Mouse (Mus musculus) ES-Bruce4 (cell line): ENCODE data around the gene Tmem258.

Source experiments
- CTCF ChIP-seq: IDR thresholded peaks from one replicate; pipeline ENCODE4 v1.8.1; 2011; ENCODE audit warnings: low read depth, low read length
- POLR2A ChIP-seq: IDR thresholded peaks from one replicate; pipeline ENCODE4 v1.8.1; 2011; ENCODE audit warnings: low read length; ENCODE audit not compliant: insufficient read depth

- TF ChIP-seq POLR2A, result no peak
- TF ChIP-seq CTCF, result no peak
Observed at GRCm38 (mm10) chr19:10223561-10223960, 19.7 kb downstream of the Tmem258 start.
